Mouse (Mus musculus) monocyte, adult 5-6 weeks (primary cell): ENCODE measurements around the gene Lypd4. TPM values are rescaled to one million over a fixed set of nuclear protein-coding genes. Genes with fewer than 3 reads are reported as not detected.
A peak's percentile ranks its signal among the peaks of the same experiment; 100 is the strongest.
"Not testable (repeated sequence)": the region's sequence is repeated elsewhere in the genome, so short reads cannot be mapped to it uniquely, and the experiment has no call there.

ENCODE experiments used
- ATAC-seq: fragments of 153-309, 156-312 bp; replicated peaks from 2 replicates; pipeline ENCODE4 v1.8.0; 2017; ENCODE audit warnings: mild to moderate bottlenecking; ENCODE audit not compliant: low TSS enrichment, insufficient number of reproducible peaks, severe bottlenecking, poor library complexity, low FRiP score
- total RNA-seq: library from RNA; stranded (forward); fragments of 200-1000, 200-491, 200-594 nt; gene quantifications from 3 replicates; pipeline ENCODE4 v1.2.3, GENCODE M21; 2017

The Lypd4 gene
- total RNA-seq = not detected in 3 replicates

DNA sequence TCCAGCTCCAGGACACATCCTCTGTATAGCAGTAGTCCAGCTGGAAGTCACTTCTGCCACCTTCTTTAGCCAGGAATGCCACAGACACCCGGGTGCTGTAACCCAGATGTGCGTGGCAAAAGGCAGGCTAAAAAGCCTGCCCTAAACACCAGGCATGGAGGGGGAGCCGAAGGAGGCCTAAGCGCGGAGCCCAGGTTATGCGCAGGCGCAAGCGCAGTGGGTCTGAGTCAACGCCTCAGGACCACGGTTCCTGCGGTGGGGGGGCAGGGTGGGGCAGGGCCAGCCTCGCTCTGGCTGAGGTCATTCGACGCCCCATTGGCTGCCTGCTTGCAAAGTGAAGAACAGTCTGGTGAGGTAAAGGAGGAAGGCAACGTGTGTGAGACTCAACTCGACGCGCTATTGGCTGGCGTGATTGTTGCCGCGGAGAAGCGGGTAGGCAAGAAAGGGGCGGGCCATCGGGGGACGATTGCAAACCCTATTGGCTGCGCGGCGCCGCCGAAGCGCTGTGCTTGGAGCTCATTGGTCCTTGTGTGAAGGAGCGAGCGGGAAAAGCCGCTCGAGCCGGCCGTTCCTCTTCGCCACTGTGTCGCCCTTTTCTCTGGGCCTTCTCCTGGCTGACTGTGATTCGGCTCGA lies at the start of gene Lypd4, which contains the start of gene Dmrtc2:
Gene Lypd4, minus strand, starts transcription at position 410 of the 634 bp plus-strand sequence.
Gene Dmrtc2, plus strand, starts transcription at position 526 of the 634 bp plus-strand sequence.
- ATAC-seq = no peak

DNA sequence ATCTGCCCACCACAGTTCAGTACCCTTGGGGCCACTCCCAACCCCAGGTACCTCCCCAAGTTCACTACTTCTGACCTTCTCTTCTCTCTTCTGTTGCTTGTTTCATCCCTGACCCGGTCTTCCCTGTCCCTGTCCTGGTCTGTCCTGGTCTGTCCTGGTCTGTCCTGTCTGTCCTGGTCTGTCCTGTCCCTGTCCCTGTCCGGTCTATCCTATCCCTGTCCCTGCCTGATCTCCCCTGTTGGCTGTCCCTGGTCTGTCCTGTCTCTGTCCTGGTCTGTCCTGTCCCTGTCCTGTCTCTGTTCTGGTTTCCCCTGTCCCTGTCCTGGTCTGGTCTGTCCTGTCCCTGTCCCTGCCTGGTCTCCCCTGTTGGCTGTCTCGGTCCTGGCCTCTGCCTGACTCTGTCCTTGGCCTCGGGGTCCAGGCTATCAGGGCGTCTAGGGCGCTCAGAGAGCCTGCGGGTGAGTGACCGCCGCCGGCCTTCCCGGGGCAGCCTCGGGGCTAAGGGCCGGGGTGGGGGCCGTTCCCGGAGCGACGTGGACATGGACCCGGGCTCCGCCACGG lies 49.1 kb upstream of the Lypd4 start:
- no peak for ATAC-seq

- no peak for ATAC-seq
Measured at GRCm38 (mm10) chr7:24912480-24912879, 42.7 kb upstream of the Lypd4 start.

DNA sequence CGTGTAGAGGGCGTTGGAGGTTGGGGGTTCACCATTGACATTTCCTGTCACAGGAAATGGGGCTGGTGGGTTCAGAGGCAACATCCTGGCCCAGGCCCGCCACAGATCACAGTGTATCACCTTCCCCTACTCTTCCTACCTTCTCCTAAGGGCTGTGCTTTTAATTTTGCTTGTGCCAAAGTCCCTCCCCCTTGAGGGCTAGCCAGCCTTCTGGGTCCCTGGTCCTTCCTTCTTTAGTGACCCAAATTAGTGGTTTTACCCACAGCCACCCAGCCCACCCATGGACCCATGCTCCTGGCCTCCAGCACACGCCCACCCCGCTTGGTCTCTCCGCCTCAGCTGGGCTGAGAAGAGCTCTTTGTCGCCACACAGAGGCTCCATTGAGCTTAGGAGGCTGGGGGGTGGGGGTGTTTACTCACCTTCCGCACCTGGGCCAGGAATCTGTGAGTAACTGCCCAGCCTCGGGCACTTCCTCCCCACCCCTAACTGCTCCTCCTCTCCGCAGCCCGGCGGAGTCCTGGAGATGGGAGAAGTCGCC lies 37.5 kb upstream of the Lypd4 start:
- ATAC-seq = no peak

DNA sequence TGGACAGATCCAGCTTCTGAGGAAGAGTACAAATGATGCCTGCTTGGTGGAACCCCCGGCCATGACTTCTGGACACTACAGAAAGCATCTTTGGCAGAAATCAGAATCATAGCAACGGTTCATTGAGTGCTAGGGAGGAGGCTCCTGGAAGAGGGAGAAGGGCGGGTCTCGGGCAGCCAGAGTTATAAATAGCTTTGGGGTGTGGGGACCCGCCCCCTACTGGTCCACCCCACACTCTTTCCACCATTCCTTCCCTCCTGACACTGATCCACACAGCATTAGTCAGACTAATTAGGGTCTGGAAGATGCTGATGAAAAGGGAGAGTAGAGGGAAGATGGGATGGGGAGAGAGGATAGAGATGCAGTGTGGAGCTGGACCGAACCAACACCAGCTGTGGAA lies 36.8 kb upstream of the Lypd4 start:
- no peak for ATAC-seq

DNA sequence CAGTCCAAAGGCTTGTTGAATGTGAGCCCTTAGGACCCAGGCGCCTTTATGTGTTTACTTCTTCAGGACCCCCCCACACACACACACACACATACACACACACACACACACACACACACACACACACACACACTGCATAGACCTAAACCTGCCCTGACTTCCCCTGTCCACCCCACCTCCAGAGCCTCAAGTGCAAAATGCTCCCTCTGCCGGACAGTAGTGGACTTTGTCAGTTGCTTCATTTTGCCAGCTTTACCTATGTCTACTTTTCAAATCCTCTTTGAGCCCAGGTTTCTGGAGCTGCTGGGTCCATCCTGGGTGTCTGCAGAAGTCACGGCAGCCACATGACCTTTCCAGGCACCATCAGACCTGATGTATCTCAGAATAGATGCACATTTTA lies 35.2 kb upstream of the Lypd4 start:
- ATAC-seq = no peak

DNA sequence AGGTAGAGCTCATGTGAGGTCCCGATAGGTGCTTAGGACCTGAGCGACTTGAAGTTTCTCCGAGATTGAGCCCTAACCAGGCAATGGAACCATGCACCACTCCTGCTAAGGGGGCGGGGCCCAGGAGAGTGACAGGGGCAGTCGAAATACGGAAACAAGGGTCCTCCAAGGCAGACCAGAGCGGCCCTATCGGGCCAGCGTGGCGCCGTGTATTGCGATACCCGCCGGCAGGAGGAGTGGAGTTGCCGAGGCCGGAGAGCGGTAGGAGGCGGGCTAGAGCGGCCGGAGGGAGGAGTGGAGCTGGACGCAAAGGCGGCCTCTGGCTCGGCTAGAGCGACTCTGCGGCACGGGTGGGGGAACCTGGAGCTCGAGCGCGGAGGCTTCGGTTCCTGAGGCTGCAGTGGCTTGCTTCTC lies 34.3 kb upstream of the Lypd4 start:
- ATAC-seq = peak; percentile 74

DNA sequence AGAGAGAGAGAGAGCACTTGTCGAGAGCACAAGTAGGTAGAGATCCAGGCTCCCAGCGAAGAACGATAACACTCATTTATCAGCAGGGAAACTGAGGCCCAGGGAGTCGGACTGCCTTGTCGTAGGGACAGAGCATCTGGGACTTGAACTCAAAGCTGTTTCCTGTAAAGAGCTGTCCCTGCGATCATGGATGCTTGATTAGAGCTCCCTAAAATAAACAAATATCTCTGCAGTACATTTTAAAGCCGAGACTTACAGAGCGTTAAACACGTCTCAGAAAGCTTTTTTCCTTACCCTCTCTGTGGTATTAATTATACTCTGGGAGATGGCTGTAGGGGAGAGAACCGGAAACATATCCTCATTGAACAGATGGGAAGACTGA lies 33.7 kb upstream of the Lypd4 start:
- no peak for ATAC-seq

DNA sequence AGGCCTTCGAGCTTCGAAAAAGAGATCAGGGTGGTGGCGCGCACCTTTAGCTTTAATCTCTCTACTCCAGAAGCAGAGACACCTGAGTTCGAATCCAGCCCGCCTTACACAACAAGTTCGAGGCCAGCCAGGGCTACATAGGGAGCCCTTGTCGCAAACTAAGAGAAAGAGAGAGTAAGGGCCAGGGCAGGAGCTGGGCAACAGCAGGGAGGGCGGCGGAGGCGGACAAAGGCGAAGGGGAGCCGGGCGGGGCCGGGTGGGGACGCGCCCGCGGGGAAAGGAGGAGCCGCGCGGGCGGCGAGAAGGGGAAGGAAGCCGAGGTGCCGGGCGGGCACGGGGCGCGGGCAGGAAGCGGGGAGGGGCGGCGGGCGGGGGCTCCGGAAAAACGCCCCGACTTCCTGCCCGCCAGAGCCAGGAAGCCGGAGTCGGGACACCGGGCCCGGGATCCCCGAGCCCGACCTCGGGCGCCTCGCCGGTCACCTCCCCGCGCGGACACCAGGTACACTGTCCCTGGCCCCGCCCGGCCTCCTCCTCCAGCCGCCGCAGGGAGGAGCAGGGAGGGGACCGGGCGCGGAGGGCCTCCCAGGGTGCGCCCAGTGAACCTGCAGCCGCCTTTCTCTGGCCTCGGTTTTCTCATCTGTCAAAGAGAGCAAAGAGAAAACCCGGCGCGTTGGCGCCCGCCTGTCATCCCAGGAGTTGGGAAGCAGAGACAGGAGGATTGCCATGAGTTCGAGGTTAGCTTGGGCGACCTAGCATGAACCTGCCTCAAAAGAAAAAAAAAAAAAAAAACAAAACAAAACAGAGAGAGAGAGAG lies 33.1 kb upstream of the Lypd4 start, which contains the start of gene Arhgef1:
Gene Arhgef1, plus strand, starts transcription at position 283 of the 814 bp plus-strand sequence.
- peak; percentile 4; the same call in 1 of the 2 replicates for ATAC-seq

- peak; percentile 3; the same call in 1 of the 2 replicates for ATAC-seq
Measured at GRCm38 (mm10) chr7:24902264-24902629, 32.5 kb upstream of the Lypd4 start.

- peak; percentile 27 for ATAC-seq
Measured at GRCm38 (mm10) chr7:24901842-24902241, 32.1 kb upstream of the Lypd4 start.

GRCm38 (mm10) chr7:24901114-24901513 lies 31.4 kb upstream of the Lypd4 start:
- ATAC-seq = peak; percentile 18

DNA sequence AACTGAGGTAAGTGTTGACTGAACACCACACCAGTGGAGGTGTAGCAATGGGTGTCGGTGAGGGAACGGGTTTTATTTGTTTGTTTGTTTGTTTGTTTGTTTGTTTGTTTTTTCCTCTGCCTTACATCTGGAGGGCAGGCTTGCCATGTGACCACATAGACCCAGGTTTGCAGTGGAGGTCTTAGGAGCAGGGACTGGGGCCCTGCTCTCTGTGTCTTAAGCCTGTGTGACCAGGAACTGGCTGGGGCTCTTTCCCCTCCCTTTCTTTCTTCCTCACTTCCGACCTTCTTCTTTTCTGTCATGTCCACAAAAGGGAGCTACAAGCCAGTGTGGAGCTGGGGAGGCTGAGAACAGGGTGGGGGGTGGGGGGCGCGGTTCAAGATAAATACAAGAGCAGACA lies 28.2 kb upstream of the Lypd4 start:
- ATAC-seq = no peak

GRCm38 (mm10) chr7:24897224-24897623 lies 27.5 kb upstream of the Lypd4 start, which contains the start of gene Cd79a:
Gene Cd79a (plus strand): TSS chr7:24897381.
- peak; percentile 18; the same call in 1 of the 2 replicates for ATAC-seq

DNA sequence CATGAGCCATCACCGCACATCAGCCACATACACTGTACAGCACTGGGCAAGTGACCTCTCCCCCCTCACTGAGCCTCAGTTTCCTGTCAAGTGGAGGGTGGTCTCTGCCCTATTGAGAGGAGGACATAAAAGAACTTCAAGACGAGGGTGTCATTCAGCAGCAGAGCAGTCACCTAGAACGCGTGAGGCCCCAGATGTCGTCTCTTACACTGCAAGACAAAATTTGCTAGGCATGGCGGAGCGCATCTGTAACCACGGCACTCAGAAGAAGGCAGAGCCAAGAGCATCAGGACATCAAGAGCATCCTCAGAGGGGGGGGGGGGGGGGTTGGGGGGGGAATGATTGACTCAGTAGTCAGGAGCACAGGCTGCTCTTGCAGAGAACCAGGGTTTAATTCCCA lies 26.5 kb upstream of the Lypd4 start:
- ATAC-seq = no peak

DNA sequence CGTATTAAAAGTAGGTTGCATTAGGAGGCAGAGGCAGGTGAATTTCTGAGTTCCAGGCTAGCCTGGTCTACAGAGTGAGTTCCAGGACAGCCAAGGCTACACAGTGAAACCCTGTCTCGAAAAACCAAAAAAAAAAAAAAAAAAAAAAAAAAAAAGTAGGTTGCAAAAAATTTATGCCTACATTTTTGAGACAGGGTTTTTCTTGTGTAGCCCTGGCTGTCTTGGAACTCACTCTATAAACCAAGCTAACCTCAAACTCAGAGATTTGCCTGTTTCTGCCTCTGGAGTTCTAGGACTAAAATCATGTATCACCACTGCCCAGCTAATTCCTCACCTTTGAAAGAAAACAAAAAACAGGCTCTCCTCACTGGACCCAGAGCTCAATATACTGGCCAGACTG lies 26.0 kb upstream of the Lypd4 start:
- not testable (repeated sequence) for ATAC-seq

DNA sequence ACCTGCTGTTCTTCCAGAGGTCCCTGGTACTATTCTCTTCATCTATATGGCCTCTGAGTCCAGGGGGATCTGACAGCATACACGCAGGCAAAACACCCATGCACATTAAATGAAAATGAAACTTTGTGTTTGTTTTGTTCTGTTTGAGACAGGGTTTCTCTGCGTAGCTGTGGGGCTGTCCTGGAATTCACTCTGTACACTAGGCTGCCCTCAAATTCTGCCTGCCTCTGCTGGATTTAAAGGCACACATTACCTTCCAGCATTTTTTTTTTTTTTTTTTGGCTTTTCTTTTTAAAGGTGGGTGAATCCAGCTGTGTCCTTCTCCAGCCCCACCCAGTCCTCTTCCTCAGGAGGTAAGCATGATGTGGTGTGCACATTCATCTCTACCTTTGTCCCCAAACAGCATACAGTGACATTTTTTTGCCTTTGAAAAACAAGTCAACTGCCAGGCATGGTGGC lies 22.4 kb upstream of the Lypd4 start:
- no peak for ATAC-seq

GRCm38 (mm10) chr7:24891241-24892124 lies 21.7 kb upstream of the Lypd4 start:
- ATAC-seq = no peak
